Mouse (Mus musculus) megakaryocyte, embryonic 14.5 days (primary cell): ENCODE measurements at regions not wholly inside any gene's neighbourhood (a gene's known extent, or its start where the extent isn't known, plus 50 kb on each side); places are given as distances from the start of the nearest gene placed in this dataset.

ENCODE experiments used
- FLI1 ChIP-seq: IDR thresholded peaks from 2 replicates; pipeline ENCODE4 v1.6.1; 2012; ENCODE audit warnings: low read length, inconsistent platforms, mixed read lengths
- GATA1 ChIP-seq: IDR thresholded peaks from 3 replicates; pipeline ENCODE4 v1.6.1; 2012; ENCODE audit warnings: mixed read lengths, low read length, inconsistent platforms, borderline replicate concordance

- TF ChIP-seq GATA1 (no peak), FLI1 (no peak)
Observed at GRCm38 (mm10) chr15:96119240-96119639, 168.1 kb upstream of the Arid2 start.
